Mouse (Mus musculus): ENCODE measurements around the gene Ctsl.

Gene Ctsl

GRCm38 (mm10) chr13:64370173-64370940 is at the start of gene Ctsl:
Gene Ctsl, minus strand, starts transcription at chr13:64370890.
- in situ Hi-C loops (cut with MboI): no loop called here

- in situ Hi-C loops (cut with MboI): no loop called here
Observed at GRCm38 (mm10) chr13:64416955-64417601, 46.4 kb upstream of the Ctsl start.

DNA sequence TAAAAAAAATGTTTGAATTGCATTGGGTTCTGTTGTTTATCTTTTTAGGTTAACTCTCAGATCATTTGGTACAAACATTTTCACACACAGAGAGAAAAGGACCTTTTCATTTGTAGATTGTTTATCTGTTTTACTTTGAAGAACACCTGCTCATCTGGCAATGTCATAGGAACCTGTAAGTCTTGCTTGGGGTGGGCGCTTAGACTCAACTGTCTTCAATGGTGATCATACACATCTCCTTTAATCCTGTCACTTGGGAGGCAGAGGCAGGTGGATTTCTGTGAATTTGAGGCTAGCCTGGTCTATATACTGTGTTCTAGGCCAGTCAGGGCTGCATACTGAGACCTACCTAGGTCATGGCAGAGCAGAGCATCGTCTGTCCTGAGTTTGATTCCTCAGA is 45.0 kb upstream of the Ctsl start:
- in situ Hi-C loops (cut with MboI): no loop called here

GRCm38 (mm10) chr13:64412752-64413257 is 42.1 kb upstream of the Ctsl start:
- in situ Hi-C loops (cut with MboI): no loop called here

DNA sequence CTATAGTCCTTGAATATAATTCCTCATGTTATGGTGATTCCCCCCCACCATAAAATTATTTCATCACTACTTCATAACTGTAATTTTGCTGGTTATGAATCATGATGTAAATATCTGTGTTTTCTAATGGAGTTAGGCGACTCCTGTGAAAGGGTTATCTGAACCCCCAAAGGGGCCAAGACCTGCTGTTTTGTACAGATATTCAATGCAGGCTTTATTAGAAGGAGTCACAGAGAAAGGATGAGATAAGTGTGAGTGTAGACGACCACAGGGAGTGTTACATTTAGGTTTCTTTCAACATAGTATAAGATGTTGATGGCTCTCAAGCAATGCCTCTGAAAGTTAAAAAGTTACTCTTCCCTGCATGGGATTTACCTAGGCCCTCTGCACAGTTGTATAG is 40.6 kb upstream of the Ctsl start:
- in situ Hi-C loops (cut with MboI): no loop called here

GRCm38 (mm10) chr13:64410604-64411003 is 39.9 kb upstream of the Ctsl start:
- in situ Hi-C loops (cut with MboI): no loop called here

DNA sequence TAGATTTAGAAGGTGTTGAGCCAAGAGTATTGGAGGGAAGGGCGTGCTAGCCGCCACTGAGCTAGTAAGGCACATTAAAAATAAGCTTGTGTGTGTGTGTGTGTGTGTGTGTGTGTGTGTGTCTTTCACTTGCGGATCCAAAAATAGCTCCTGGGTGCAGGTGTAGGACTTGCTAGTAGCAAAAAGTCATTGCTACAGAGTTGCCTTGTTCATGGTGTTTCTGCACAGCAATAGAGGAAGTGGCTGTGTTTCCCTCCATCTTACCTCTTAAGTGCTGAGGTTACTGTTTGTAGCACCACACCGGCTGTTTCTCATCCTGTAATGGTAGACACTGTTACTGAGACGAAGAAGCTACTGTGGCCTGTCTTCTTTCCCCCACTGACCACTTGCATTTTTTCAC is 37.3 kb upstream of the Ctsl start:
- in situ Hi-C loops (cut with MboI): no loop called here

- in situ Hi-C loops (cut with MboI): no loop called here
Observed at GRCm38 (mm10) chr13:64405550-64405949, 34.9 kb upstream of the Ctsl start.

GRCm38 (mm10) chr13:64403519-64403918 is 32.8 kb upstream of the Ctsl start:
- in situ Hi-C loops (cut with MboI): no loop called here

DNA sequence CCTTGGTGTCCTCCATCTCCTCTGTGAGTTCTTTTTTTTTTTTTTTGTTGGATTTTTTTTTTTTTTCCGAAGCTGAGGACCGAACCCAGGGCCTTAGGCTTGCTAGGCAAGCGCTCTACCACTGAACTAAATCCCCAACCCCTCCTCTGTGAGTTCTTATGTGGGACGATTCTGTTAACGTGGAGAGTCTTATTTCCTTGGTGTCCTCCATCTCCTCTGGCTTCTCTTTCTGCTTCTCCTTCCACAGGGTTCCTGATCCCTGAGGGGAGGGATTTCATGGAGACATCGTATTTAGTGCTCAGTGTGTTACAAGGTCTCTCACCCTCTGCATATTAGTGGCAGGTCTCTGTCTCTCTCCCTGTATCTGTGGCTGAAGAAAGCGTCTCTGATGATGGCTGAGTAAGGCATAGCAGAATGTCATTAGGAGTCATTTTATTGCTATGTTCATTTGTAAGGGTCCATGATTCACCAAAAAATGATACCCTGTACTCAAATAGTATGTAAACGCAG is 32.3 kb upstream of the Ctsl start:
- in situ Hi-C loops (cut with MboI): no loop called here

GRCm38 (mm10) chr13:64402504-64402949 is 31.8 kb upstream of the Ctsl start:
- in situ Hi-C loops (cut with MboI): no loop called here

- in situ Hi-C loops (cut with MboI): no loop called here
Observed at GRCm38 (mm10) chr13:64402006-64402405, 31.3 kb upstream of the Ctsl start.

DNA sequence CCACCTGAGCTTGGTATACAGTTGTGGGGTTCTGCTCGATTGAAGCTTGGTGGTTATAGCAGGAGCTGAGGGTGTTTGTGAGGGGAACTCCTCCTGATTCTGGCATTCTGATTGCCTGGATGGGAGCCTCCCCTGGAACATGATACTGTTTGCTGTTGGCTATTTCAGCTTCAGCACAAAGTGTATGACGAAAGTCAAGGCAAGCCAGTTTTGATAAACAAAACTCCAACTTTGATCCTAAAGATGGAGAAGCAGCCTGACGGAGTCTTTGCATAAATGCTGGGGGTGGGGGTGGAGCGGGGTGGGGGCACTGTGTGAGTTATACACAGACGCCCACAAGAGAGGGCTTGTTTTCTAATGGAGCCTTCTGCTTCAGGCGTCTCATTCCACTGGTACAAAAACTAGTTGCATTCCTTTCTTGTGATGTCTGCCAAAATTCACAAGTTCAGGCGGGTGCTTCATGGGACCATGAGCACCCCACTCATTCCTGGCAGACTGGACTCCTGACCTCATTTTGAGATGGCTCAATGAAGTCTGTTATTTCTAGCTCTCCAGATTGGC is 30.2 kb upstream of the Ctsl start:
- in situ Hi-C loops (cut with MboI): no loop called here

- in situ Hi-C loops (cut with MboI): no loop called here
Observed at GRCm38 (mm10) chr13:64399906-64400305, 29.2 kb upstream of the Ctsl start.

GRCm38 (mm10) chr13:64398065-64398464 is 27.4 kb upstream of the Ctsl start:
- in situ Hi-C loops (cut with MboI): no loop called here

GRCm38 (mm10) chr13:64396979-64397378 is 26.3 kb upstream of the Ctsl start:
- in situ Hi-C loops (cut with MboI): no loop called here

DNA sequence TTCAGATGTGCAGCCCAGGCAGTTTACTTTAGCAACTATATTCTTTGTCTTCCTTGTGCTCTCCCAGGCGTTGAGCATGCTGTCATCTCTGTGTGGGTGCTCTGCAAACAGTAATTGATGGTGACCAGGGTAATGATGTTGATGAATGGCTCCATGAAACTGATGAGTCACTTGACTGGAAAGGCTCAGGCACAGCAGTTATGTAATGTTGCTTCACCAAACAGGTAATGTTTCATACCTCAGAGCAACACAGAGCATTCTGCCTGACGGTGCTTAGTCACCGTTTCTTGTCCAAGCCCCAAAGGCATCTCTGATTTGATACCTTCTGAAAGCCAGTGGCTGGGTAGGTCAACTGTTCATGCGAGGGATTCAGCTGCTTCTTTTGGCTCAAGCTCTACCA is 17.7 kb upstream of the Ctsl start:
- in situ Hi-C loops (cut with MboI): no loop called here

DNA sequence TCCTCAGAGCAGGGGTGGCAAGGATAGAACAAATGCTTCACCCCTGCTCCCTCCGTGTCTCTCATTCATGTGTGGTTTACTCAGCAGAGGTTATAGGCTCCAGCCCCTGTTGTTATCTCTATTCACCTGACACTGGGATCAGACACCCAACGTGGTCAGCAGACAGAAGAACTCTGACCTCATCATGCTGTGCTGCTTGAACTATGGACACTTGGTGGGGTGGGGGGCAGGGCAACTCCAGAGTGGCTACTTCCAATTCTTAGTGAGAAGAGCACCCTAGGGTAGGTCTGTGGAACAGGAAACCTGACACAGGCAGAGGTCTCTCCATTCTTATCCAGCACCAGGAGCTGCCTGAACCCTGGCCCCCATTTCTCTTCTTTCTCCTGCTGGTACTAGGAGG is 15.4 kb upstream of the Ctsl start:
- in situ Hi-C loops (cut with MboI): no loop called here

- in situ Hi-C loops (cut with MboI): no loop called here
Observed at GRCm38 (mm10) chr13:64384937-64385336, 14.2 kb upstream of the Ctsl start.

GRCm38 (mm10) chr13:64380251-64380650 is 9.6 kb upstream of the Ctsl start:
- in situ Hi-C loops (cut with MboI): no loop called here

DNA sequence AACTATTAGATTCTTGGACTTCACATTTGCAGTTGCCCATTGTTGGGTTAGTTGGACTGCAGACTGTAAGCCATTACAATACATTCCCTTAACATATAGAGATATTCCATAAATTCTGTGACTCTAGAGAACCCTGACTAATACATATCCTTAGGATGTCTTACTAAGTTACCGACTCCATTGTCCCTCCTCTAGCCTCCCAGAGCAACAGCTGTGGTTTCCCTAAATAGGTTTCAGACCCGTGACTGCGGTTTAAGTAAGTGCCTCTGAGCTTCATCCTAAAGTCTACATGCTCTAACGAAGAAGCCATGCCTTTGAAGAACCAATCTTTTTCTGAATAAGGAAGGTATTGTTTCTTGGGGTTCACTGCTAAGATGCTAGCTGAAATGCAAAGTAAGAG is 7.9 kb upstream of the Ctsl start:
- in situ Hi-C loops (cut with MboI): no loop called here

GRCm38 (mm10) chr13:64376472-64376871 is 5.8 kb upstream of the Ctsl start:
- in situ Hi-C loops (cut with MboI): no loop called here

DNA sequence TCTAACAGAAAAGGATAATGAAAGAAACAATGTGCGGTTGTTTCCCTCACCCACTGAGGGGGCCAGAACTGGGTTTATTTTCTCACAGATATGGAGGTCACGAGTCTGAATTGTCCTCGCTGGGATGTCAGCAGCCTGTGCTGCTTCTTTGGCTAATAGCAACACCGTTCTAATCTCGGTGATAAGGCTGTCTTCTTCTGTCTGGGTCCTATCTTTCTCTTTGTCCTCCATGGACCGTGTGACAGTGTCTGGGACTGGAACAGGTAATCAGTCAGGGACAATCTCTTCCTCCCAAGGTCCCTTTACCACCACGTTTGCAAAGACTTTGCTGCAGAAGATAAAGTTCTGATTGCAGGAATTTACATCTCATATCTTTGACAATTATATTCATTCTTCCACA is 4.5 kb upstream of the Ctsl start:
- in situ Hi-C loops (cut with MboI): no loop called here
